Mouse (Mus musculus) kidney, postnatal 25 days (tissue): ENCODE results near the gene Dthd1.

Experiments used
- DNase-seq, 2 experiments: peaks; one replicate each; pipeline ENCODE4 v3.0.0; 2021; ENCODE audit warnings: mixed read lengths in 2 of 2

The Dthd1 gene

DNA sequence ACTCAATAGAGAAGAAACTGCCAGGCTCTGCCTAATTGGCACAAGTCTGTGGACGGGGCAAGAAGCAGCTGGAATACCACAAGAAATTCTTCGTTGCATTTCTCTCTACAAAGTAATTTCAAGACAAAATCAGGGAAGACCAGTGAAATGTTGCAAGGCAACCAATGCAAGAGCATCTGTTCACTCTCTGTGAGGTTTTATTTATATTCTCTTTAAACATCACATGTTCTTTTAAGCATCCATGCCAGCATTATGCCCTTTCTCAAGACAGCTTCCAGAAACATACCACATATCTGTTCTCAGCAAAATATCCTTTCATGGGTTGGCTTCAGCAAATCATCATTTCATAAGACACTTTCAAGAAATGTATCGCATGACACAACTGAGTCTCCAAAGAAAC, 50.7 kb downstream of the Dthd1 start:
- DNase-seq: no peak

GRCm38 (mm10) chr5:62867003-62867402, 53.4 kb downstream of the Dthd1 start:
- no peak for DNase-seq

GRCm38 (mm10) chr5:62879530-62879929, 65.9 kb downstream of the Dthd1 start:
- DNase-seq: no peak

DNA sequence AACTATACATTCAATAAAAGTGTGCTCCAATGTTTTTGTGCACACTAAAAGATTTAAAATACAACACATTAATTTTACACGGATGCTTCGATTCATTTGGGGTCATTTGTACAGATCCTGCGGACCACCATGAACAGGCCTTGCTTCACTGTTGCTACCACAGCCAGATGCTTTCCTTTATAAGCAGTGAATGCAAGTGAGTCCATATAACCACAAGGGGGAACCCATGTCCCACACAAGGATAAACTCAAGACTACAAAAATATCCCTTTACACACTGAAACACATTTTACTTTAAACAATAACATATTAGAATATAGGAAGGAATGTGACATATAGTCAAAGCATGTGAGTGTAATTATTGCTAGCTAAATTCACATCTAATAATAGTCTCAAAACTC, 81.7 kb downstream of the Dthd1 start:
- DNase-seq: no peak

DNA sequence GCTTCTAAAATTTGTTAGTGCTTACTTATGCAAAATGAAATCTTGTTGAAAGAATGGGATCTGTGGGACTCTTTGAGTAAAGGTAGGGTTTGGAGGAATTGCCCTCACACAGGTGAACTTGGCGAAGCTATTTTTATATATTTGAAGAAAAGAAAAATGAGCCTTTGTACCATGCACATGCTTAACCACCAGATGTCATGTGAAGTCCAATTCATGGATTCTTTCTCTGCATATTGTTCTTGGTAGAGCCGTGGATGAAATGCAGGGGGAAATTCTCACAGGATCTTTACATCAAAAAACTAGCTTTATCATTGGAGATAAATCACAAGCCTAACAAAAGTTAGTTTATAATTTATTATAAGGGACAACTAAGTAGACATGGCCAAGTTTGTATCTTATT, 93.3 kb downstream of the Dthd1 start:
- DNase-seq: no peak

DNA sequence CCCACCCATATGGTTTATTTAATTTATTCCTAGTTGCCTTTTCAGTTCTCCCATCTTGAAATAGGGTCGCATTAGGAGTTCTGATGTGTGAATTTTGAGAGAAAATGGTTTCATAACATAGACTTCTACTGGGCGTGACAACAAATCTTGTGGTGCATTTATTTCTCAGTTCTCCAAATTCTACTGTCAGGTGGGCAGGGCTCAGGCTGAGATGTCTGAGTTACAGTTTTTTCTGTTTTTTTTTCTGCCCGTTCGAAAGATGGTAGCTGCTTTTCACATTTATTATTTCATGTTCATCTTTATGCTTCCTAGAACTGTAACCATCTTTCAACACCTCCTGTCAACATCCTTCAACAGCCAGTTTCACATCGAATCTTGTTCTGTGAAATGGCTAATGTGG, 95.5 kb downstream of the Dthd1 start:
- DNase-seq: no peak

DNA sequence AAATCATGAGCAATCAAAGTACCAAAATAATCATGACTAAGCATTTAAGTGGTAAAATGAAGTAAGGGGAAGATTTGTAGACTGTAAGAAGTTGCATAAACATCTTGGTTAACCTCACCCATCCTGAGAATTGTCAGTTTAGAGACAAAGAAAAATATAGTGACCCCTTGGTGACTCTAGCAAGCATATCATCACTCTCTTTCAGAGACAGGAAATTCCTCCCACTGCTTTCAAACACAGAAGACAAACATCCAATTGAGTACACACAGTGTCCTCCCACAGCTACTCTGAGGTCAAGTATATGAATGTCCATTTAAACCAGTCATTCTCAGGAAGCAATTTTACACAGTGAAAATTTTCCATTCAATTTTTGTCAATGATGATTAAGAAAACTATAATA, 111.0 kb downstream of the Dthd1 start:
- no peak for DNase-seq
